Mouse (Mus musculus) T-helper 17 cell (primary cell): ENCODE data around the gene Ccdc126.
"Not testable (repeated sequence)": the region's sequence is repeated elsewhere in the genome, so short reads cannot be mapped to it uniquely, and the experiment has no call there.

Experiments
- in situ Hi-C, 2 experiments: fragments of 300-600 bp; cut with MboI, MseI; formaldehyde crosslinking; loops; 1 replicate in 1 of 2; 2 replicates in 1 of 2; pipeline ENCODE4 v1.15.1; 2025; ENCODE audit warnings: high pct_unique_total_duplicates in 2 of 2

Ccdc126 gene

DNA sequence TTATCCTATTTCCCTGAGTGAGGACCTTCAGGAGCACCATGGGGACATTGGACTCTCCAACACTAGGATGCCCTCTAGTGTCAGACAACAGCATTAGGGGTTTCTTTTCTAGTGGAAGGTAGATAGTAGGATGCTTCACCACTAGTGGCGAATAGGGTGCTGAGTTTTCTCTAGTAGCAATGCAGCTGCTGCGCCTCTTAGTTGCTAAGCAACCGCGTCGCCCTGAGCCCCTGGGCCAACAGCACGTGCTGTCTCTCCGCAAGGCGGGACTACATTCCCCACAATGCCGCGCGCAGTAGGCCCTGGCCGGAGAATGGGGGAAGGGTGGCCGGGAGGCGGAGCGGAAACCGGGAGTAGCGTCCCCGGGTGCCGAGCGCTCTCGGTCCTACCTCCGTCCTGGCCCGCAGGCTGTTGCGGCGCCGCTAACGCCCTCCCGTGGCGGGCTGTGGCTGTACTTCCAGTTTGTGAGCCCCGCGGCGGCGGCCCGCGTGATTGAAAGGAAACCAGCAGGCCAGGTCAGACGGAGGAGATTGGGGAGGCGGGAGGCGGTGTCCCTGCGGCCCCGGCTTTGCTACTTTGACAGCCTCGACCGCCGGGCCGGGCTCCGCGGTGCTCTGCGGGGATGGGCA is at the start of gene Ccdc126:
TSS of gene Ccdc126 (plus strand) at position 309 of the 629 bp plus-strand sequence.
- in situ Hi-C loops = no loop called here

DNA sequence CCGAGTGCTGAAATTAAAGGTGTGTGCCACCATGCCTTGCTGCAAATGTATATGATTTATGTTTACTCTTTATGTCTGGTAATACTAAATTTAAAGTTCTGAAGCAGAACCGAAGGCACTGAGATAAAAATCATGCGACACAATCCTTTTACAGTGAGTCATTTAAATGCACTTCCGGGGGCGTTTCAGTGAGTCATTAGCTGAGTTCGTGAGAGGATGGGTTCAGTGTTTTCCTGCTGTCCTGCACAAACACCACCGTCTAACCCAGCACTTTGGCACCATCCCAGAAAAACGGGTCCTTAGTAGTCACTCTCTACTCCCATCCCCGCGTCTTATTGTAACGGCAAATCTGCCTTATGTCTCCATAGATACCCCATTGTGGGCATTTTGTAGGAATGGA is 49.2 kb upstream of the Ccdc126 start:
- in situ Hi-C loops = loop anchor here (5.0 to 10.0 kb wide), 2 partner anchors 95 to 97 kb away; partner anchors contain the start of gene Fam221a (in 2 of the 2)

DNA sequence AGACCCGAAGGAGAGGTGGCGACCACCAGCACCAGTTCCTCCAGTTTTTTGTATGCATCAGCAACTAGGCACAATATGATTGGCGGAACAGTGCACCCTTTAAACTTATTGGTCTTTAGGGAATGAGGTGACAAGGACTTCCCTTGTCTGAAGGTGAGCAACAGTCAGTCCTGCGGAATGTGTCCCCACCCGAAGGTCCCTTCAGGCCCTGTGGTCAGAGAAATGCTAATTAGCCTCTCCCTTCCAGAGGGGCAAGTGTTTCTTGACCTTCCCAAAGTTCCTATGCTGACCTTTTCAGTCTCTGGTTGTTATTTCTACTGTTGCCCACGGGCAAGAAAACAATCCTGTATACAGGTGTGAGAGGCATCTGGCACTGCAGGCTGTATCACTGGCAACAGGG is 47.3 kb upstream of the Ccdc126 start:
- in situ Hi-C loops = loop anchor here in 1 of 2 experiments (10.0 kb wide), 1 partner anchor 93 kb away; the partner anchor contains the start of gene Fam221a

DNA sequence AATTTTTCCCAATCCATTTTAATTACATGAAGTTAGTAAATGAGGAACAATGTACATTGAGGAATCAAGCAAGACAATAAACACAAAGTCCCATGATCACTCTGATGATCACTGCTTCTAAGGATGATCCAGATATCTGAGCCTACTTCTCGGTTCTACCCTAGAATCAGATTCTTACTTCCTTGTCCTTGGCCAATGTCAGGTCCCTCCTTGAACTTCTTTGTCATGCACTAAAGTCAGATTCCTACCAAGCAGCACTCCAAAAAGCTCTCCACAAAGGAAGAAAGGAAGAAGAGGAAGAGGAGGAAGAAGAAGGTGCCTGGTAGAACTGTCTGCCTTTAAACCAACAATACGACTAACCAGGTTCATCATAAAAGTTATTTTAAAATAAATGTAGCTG is 46.2 kb upstream of the Ccdc126 start:
- in situ Hi-C loops = loop anchor here in 1 of 2 experiments (10.0 kb wide), 1 partner anchor 92 kb away; the partner anchor contains the start of gene Fam221a

DNA sequence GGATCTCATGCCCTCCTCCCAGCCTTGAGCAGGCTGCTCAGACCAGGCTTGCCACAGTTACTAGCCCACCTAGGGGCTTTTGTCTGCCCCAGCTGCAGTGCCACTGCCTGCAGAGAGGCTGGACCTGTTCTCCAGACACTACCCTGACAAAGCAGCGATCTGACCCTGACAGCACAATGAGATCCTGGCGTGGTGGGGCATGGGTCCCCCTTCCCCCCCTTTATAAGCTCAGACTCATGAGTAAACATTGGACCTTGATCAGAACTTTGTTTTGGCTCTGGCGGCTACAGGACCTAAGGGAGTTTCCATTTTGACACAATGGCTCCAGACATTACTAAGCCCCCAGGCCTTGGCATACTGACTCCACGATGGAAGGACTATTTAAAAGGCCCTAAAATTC is 45.1 kb upstream of the Ccdc126 start:
- in situ Hi-C loops = loop anchor here in 1 of 2 experiments (10.0 kb wide), 1 partner anchor 91 kb away; the partner anchor contains the start of gene Fam221a

DNA sequence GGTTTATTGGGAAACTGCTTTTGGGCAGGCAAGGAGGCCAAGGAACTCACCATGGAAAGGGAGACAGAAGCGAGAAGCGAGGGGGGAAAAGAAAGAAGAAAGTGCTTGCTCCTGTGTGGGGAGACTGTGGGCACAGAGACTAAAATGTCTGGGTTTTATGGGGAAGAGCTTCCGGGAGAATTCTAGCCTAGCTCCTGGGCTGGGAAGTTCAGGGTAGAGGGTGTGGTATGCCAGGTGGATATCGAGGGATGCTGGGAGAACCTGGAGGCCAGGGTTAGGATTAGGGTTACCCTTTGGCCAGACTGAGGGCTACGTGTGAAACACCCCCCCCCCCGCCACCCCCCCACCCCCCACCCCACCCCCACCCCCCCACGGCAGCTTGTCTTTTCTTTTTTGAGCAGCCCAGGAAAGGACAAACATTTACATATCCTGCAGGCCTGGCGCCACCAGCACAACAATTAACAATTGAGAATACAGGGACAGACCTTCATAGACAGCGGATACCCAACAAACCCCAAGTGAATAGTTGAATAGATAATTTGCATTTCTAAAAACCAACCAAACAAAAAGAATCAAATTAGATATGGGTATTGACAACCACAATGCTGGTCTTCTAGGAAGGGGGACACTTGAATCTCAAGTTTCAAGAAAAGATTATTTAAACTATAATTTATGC is 44.5 kb upstream of the Ccdc126 start:
- in situ Hi-C loops = loop anchor here (5.0 to 10.0 kb wide), 3 partner anchors 48 to 123 kb away; partner anchors contain the start of genes Fam221a (in 1 of the 2) and Stk31 (in 1 of the 2)

DNA sequence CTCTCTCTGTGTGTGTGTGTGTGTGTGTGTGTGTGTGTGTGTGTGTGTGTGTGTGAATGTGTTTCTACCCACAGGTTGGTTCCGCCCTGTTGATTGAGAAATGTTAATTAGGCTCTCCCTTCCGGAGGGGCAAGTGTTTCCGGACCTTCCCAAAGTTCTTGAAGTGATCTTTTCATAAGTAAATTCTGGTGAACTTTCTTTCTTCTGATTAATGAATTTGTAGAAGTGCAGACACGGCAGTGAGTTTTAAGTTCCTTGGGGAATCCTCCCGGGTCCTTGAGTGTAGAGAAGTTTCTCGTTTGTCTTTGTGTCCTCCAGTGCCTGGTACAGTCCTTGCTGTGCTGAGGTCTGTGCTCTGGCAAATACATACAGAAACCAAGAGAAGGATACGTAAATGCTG is 43.8 kb upstream of the Ccdc126 start:
- in situ Hi-C loops = loop anchor here (5.0 to 10.0 kb wide), 3 partner anchors 47 to 122 kb away; partner anchors contain the start of genes Fam221a (in 1 of the 2) and Stk31 (in 1 of the 2)

DNA sequence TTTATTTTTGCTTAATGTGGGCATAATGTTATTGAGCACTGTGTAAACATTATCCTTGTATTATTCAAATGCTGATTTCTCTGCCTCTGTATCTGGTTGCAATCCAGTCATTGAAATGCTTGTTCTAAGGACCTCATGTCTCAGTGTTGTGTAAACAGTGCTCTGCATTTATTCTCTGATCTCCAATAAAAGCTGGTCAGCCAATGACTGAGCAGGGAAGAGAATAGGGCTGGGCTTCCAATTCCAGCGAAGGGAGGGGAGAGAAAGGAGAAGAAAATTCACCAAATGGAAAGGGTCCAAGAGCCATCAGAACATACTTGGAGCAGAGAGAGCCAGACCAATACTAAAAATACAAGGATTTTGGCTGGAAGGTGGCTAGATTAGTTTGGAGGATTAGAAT is 38.1 kb upstream of the Ccdc126 start:
- in situ Hi-C loops = no loop called here

DNA sequence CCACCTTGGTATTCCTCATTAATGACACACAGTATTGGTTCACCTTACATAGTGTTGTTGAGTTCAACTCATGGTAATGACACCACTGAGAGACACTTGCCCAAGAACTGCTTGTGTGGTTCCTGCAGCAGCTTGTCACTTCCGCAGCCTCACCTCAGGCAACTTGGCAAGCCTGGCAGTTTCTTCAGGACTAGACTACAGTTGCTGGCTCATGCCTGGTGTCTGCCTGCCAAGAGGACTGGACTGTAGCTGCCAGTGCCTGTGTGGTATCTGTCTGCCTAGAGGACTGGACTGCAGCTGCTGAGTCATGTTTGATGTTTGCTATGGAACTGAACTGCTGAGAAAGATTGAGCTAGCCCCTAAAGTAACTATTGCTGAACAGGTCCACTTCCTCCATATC is 37.0 kb upstream of the Ccdc126 start:
- in situ Hi-C loops = no loop called here

DNA sequence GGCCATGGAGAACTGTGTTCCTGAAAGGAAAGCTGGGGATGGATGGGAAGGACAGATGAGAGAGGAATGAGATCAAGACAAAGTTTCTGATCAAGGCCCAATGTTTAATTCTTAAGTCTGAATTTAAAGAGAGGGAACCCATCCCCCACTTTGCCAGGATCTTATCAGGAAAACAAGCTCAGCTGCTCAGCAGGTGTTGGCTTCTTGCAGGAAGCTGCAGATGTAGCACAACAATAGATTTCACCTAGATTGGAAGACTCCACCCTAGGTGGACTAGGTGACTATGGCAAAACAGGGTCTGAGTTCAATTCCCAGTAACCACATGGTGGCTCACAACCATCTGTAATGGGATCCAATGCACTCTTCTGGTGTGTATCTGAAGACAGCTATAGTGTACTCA is 20.8 kb upstream of the Ccdc126 start:
- in situ Hi-C loops = no loop called here

DNA sequence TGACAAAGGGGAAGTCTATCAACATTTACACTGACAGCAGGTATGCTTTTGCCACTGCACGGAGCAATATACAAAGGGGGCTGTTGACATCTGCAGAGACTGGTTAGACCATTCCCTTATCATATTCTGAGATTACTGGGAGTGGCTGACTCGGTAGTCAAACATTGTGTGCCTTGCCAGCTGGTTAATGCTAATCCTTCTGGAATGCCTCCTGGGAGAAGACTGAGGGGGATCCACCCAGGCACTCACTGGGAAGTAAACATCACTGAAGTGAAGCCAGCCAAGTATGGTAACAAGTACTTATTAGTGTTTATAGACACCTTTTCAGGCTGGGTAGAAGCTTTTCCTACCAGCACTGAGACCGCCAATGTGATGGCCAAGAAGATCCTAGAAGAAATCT is 4.3 kb upstream of the Ccdc126 start:
- in situ Hi-C loops = not testable (repeated sequence)

DNA sequence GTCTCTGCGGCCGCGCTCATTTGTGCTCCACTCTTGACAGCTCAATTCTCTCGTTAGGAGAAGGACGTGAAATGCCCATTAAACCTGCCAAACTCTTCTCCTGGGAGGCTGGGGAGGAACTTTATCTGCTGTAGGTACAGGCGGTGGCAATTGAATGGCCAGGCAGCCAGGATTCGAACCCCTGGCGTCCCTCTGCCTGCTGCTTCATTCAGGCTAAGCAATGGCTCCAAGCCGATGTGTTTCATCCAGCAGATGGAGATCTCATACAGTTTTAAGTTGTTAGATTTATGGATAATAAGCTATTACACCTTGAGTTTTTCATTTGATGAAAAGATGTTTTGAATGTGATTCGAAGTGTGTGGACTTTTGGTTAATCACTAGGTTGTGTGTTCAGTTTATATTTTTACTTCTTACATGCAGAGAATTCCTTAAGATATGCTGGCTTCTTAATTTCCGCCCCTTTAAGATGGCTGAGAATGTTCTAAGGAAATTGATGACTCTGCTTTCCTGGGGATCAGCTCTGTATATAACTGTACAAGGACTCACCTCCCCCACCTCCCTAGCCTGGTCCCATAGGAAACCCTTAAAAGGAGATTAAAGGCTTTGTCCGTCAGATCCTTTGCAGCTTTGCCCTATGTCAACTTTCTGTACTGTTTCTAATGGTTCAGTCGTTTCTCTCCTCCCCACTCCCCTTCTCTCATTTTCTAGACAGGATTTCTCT is 681 bp downstream of the Ccdc126 start:
- in situ Hi-C loops = loop anchor here in 1 of 2 experiments (5.0 kb wide), 1 partner anchor 42 kb away; no protein-coding TSS in a partner anchor

DNA sequence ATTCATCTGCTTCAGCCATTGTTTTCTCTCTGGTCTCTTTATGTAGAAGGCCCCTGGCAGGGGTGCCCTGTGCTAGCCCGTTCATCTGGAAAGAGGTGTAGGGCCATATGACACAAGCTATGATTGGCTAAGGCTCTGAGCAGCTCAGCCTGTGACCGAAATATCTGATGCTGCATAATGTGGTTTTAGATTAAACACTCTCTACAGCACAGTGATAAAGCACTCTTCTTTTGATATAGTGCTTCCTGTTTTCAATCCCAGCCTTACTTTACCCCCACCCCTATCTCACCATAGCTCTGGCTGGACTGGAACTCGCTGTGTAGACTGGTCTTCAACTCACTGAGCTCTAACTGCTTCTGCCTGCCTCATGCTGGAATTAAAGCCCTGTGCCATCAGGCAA is 2.3 kb downstream of the Ccdc126 start:
- in situ Hi-C loops = loop anchor here in 1 of 2 experiments (5.0 kb wide), 1 partner anchor 44 kb away; no protein-coding TSS in a partner anchor

DNA sequence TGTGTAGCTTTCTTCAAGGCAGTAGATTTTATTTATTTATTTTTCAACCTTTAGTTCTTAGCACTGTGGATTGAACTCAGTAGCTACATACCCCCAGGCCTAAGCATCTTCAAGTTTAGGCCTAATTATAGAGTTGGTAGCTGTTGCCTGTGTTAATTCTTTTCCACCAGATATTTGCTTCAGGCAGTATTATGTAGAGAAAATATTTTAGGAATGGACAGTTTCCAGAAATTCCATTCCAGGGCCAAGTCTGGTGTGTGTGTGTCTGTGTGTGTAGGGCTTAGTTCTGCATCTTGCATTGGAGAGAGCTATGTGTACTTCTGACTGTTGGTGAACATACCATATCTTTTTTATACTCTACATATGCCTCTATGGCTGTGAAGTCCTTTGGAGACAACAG is 3.0 kb downstream of the Ccdc126 start:
- in situ Hi-C loops = loop anchor here in 1 of 2 experiments (5.0 kb wide), 1 partner anchor 45 kb away; no protein-coding TSS in a partner anchor

DNA sequence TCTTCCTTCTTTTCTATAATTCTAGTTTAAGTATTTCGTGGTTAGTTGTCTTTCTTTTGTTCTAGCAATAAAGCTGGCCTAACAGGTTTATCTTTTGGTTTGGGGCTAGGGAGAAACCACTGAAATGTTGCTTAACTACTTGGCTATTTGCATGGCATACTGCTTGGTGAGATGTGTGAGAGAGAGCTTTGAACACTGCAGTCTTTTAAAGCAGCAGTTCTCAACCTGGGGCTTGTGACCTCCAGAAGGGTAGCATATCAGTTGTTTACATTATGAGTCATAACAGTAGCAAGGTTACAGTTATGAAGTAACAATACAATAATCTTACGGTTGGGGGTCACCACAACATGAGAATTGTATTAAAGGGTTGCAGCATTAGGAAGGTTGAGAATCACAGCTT is 3.9 kb downstream of the Ccdc126 start:
- in situ Hi-C loops = loop anchor here in 1 of 2 experiments (5.0 kb wide), 1 partner anchor 46 kb away; no protein-coding TSS in a partner anchor

DNA sequence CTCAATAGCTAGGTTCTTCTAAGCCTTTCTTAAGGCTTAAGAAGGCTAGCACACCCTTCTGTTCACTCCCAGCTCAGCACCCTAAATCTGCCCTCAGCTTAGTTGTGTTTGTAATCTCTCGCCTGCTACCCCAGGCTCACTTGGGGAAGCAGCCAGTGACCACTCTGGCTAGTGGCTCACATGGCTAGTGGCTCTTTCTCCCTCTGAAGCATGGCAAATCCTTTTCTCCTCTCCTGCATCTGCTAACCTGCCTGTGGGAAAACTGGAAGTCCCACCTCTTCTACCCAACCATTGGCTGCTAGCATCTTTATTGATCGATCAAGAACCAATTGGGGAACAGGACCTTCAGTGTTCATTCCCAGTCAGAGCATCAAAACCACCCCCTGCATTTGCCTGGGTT is 5.5 kb downstream of the Ccdc126 start:
- in situ Hi-C loops = loop anchor here in 1 of 2 experiments (5.0 kb wide), 1 partner anchor 47 kb away; no protein-coding TSS in a partner anchor

DNA sequence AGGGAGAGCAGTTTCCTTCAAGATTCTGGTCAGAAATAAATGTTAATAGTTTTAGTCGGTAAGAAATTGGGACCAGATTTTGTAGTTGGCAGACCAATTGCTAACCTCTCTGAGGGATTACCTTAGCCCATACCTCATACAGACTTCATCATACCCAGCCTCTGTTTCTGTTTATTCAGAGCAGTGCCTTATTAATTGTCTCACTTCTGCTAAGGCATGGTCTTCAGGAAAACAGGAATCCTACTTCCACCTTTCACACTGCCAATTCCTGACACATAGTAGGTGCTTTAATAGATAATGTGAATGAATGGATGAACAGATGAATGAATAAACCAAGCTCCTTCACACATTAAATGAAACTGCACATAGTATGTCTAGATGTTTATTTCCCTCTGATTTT is 6.2 kb downstream of the Ccdc126 start:
- in situ Hi-C loops = no loop called here

DNA sequence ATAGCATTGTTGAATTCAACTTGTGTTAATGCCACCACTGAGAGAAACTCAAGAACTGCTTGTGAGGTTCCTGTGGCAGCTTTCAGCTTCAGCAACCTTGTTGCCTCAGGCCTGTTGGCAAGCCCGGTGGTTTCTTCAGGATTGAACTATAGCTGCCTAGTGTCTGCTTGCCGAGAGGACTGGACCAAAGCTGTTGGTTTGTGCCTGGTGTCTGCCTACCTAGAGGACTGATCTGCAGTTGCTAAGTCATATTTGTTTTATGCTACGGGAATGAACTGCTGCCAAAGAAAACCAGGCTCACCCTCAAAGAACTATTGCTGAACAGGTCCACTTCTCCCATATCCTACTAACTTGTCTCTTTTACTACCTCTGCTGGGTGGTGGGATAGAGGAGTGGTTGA is 7.8 kb downstream of the Ccdc126 start:
- in situ Hi-C loops = no loop called here

DNA sequence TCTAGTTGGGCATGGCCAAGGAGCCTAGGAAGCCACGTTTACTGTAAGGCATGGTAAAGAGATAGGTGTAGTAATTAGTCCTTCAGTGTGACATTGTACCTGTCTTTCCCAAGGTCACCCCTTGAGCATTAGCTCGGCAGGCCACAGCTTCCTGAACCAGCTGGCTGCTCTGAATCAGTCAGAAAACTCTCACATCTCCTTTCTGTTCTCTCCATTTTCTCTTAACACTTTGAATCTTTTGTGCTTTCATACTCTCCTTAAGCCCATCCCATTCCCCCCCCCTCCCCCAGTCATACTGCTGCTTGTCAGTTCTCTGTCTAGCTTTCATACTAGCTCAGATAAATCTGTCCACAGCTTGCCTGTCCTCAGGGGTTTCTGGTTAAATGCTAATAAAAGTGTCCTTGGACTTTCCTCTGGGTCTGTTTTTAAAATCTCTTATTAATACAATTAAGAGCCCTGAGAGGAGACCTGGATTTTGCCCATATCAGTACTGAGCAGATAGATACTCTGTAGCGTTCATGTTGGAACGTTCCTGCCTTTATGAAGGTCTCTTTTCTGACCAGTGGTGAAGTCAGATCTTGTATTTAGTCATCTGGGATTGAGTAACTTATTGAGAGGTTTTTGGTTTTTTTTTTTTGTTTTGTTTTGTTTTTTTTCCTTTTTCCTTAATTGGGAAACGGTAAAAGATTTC is 12.4 kb downstream of the Ccdc126 start:
- in situ Hi-C loops = loop anchor here in 1 of 2 experiments (10.0 kb wide), 1 partner anchor 1623 kb away; no protein-coding TSS in a partner anchor

DNA sequence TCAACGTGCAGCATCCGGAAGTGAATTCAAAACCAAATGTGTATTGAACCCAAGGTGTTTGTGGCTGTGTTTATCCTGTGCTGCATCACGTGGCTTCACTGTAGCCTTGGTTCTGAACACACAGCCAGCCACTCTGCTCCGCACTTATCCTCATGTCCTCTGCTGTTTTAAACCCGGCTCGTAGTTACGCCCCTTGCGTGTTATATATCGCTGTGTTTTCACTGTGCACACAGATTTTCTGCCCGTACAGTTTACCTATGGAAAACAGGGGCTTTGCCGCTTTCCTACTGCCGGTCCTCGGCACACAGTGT is 12.9 kb downstream of the Ccdc126 start:
- in situ Hi-C loops = loop anchor here in 1 of 2 experiments (10.0 kb wide), 1 partner anchor 1623 kb away; no protein-coding TSS in a partner anchor

DNA sequence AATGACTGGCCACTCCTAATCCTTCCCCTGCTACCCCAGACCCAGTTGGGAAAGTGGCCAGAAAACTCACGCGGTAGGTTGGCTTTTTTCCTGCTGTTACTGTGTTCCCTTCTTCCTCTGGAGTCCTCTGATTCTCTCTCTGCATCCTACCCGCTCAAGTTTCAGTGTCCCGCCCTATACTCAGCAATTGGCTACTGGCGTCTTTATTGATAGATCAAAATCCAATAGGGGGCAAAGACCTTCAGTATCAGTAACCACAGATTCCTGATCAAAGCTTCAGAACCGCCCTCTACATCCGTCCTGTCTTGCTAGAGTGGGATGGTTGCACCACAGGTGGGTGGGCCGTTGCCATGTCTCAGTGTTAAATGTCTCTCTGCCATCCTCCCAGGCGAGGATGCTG is 19.5 kb downstream of the Ccdc126 start:
- in situ Hi-C loops = loop anchor here in 1 of 2 experiments (10.0 kb wide), 1 partner anchor 1616 kb away; no protein-coding TSS in a partner anchor
